Mouse (Mus musculus) yolk sac, embryonic 10.5 days (tissue): ENCODE measurements around the gene Ica1.

Experiments used
- DNase-seq: peaks from one replicate; pipeline ENCODE4 v3.0.0-alpha.2; 2017; ENCODE audit warnings: low spot score

Gene Ica1

GRCm38 (mm10) chr6:8686678-8687580 is 91.4 kb downstream of the Ica1 start:
- DNase-seq = no peak

- DNase-seq = no peak
These were observed 94.9 kb downstream of the Ica1 start for GRCm38 (mm10) chr6:8683379-8683778.

GRCm38 (mm10) chr6:8680931-8681330 is 97.4 kb downstream of the Ica1 start:
- no peak for DNase-seq

GRCm38 (mm10) chr6:8673013-8673412 is 105.3 kb downstream of the Ica1 start:
- no peak for DNase-seq

- no peak for DNase-seq
These were observed 108.9 kb downstream of the Ica1 start for GRCm38 (mm10) chr6:8669343-8669742.

GRCm38 (mm10) chr6:8668013-8668811 is 110.1 kb downstream of the Ica1 start:
- DNase-seq = no peak

- DNase-seq = no peak
These were observed 112.5 kb downstream of the Ica1 start for GRCm38 (mm10) chr6:8665786-8666185.

GRCm38 (mm10) chr6:8664956-8665355 is 113.3 kb downstream of the Ica1 start:
- DNase-seq = no peak

- DNase-seq = no peak
These were observed 115.1 kb downstream of the Ica1 start for GRCm38 (mm10) chr6:8663092-8663740.

GRCm38 (mm10) chr6:8661404-8661803 is 116.9 kb downstream of the Ica1 start:
- no peak for DNase-seq

- DNase-seq = no peak
These were observed 118.2 kb downstream of the Ica1 start for GRCm38 (mm10) chr6:8660076-8660475.

- no peak for DNase-seq
These were observed 118.9 kb downstream of the Ica1 start for GRCm38 (mm10) chr6:8659194-8659959.

GRCm38 (mm10) chr6:8658431-8658830 is 119.9 kb downstream of the Ica1 start:
- no peak for DNase-seq

- no peak for DNase-seq
These were observed 120.8 kb downstream of the Ica1 start for GRCm38 (mm10) chr6:8657459-8657858.

- no peak for DNase-seq
These were observed 122.8 kb downstream of the Ica1 start for GRCm38 (mm10) chr6:8655454-8655853.

GRCm38 (mm10) chr6:8650413-8650812 is 127.9 kb downstream of the Ica1 start:
- no peak for DNase-seq

- no peak for DNase-seq
These were observed 128.9 kb downstream of the Ica1 start for GRCm38 (mm10) chr6:8649295-8649865.

- no peak for DNase-seq
These were observed 129.9 kb downstream of the Ica1 start for GRCm38 (mm10) chr6:8648185-8648901.

- DNase-seq = no peak
These were observed 130.6 kb downstream of the Ica1 start for GRCm38 (mm10) chr6:8647513-8648184.

GRCm38 (mm10) chr6:8645708-8646107 is 132.6 kb downstream of the Ica1 start:
- DNase-seq = no peak
